Mouse (Mus musculus): ENCODE measurements around the gene B9d1. TPM values are rescaled to one million over a fixed set of nuclear protein-coding genes. Genes with fewer than 3 reads are reported as not detected.
A peak's percentile ranks its signal among the peaks of the same experiment; 100 is the strongest.

The B9d1 gene
- polyA plus RNA-seq (2015; fragmentation: Nextera tagmentation; extraction: Ambion mirVana): 32.6 and 36.1 TPM in 2 replicates

DNA sequence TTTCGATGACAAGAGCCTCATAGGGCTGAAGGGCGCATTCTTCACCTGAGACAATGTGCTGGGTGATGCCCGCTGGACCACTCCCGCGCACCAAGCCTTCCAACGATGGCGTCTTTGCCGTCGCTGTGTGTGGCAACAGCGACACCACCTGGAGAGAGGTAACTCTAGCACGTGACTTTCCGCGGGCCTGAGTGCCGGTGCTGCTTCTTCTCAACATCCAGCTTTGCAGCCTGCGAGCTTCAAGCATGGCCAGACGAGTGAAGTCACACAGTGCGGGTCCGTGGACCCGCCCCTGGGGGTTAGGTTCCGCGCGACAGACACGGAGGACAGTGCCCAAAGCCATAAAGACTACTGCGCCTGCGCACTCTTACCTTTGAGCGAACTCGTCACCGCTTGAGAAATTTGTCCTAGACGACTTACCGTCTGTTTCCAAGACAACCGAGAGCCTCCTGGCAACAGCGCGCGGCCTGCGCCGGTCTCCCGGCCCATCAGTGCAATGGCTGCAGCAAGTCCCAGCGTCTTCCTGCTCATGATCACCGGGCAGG lies at the start of gene B9d1:
TSS of gene B9d1 (plus strand) at position 432 of the 545 bp plus-strand sequence.
- Histone ChIP-seq H3K36me3 (ENCODE audit: control insufficient read depth, insufficient read depth) (no peaks in the 10 kb centered on the region), H3K4me1 (replicated peaks; ENCODE audit: control insufficient read depth, insufficient read depth, low read length) (peaks cover 19% of the 10 kb centered on the region), H3K27me3 (replicated peaks; ENCODE audit: control insufficient read depth, insufficient read depth, low read length) (no peaks in the 10 kb centered on the region), H3K27ac (ENCODE audit: low read length) (peak within 1 kb of the TSS; percentile 93), H3K4me2 (ENCODE audit: low read length) (peak within 1 kb of the TSS; percentile 66), H3K9ac (replicated peaks; ENCODE audit: low read depth, low read length) (peak within 1 kb of the TSS; percentile 67), H3K9me3 (ENCODE audit: control insufficient read depth, low read length) (no peaks in the 10 kb centered on the region), H3K4me3 (replicated peaks; ENCODE audit: low read length) (peak within 1 kb of the TSS; percentile 72)
- peak; percentile 91 for ATAC-seq
- under 1% methylated on average over 39 of the region's 39 CpGs for WGBS

GRCm38 (mm10) chr11:61464071-61464470 lies 40.9 kb upstream of the B9d1 start:
- Histone ChIP-seq H3K4me3 (replicated peaks; ENCODE audit: low read length) (no peak overlapping the region), H3K36me3 (ENCODE audit: control insufficient read depth, insufficient read depth) (no peaks in the 10 kb centered on the region), H3K9ac (replicated peaks; ENCODE audit: low read depth, low read length) (no peak overlapping the region), H3K9me3 (ENCODE audit: control insufficient read depth, low read length) (0 out of 2 replicates have a peak, but pooled peaks cover 2% of the 10 kb centered on the region), H3K27ac (ENCODE audit: low read length) (no peak overlapping the region), H3K4me2 (ENCODE audit: low read length) (no peak overlapping the region), H3K4me1 (replicated peaks; ENCODE audit: control insufficient read depth, insufficient read depth, low read length) (no peaks in the 10 kb centered on the region), H3K27me3 (replicated peaks; ENCODE audit: control insufficient read depth, insufficient read depth, low read length) (no peaks in the 10 kb centered on the region)
- ATAC-seq: no peak
- 86% methylated on average over 2 of the region's 2 CpGs for WGBS

DNA sequence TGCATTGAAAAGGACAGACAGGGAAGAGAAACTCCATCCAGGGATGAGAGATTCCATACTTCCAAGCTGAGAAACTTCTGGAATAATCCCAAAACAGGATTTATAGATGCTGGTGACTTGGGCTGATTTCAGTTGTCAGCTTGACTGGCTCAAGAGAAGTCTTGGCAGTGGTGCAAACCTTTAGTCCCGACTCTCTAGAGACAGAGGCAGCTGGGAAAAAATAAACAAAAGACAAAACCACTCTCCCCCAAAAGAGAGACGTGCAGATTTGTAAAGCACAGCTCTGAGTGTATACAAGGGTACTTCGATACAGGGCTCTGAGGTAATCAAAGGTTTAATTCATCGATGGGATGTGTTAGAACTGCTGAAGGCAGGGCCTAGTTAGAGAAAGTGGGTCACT lies 39.5 kb upstream of the B9d1 start:
- Histone ChIP-seq H3K36me3 (ENCODE audit: control insufficient read depth, insufficient read depth) (no peaks in the 10 kb centered on the region), H3K27ac (ENCODE audit: low read length) (no peak overlapping the region), H3K9ac (replicated peaks; ENCODE audit: low read depth, low read length) (no peak overlapping the region), H3K4me3 (replicated peaks; ENCODE audit: low read length) (no peak overlapping the region), H3K4me2 (ENCODE audit: low read length) (no peak overlapping the region), H3K4me1 (replicated peaks; ENCODE audit: control insufficient read depth, insufficient read depth, low read length) (no peaks in the 10 kb centered on the region), H3K27me3 (replicated peaks; ENCODE audit: control insufficient read depth, insufficient read depth, low read length) (no peaks in the 10 kb centered on the region), H3K9me3 (ENCODE audit: control insufficient read depth, low read length) (0 out of 2 replicates have a peak, but pooled peaks cover 2% of the 10 kb centered on the region)
- ATAC-seq: no peak
- WGBS: 32% methylated on average over 4 of the region's 4 CpGs

DNA sequence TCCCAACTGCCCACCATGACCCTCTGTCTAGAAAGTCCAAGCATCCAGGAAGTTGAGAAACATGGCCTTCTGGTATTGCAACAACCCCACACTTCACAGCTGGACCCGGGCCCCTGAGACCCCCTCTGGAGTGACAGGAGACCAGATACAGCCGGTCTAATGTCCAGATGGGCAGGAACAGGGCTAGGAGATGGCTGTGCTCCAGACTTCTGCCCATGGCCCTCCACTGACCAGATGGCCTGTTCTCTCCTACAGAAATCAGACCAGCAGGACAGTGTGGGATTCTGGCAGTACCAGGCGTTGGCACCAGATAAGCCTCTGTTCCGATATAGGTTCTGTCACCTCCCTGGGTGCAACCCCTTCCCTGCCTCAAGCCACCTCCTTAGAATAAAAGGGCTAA lies 36.4 kb upstream of the B9d1 start:
- no peak for ATAC-seq
- Histone ChIP-seq H3K4me3 (replicated peaks; ENCODE audit: low read length) (no peak overlapping the region), H3K9ac (replicated peaks; ENCODE audit: low read depth, low read length) (no peak overlapping the region), H3K27ac (ENCODE audit: low read length) (no peak overlapping the region), H3K4me1 (replicated peaks; ENCODE audit: control insufficient read depth, insufficient read depth, low read length) (no peaks in the 10 kb centered on the region), H3K27me3 (replicated peaks; ENCODE audit: control insufficient read depth, insufficient read depth, low read length) (no peaks in the 10 kb centered on the region), H3K9me3 (ENCODE audit: control insufficient read depth, low read length) (0 out of 2 replicates have a peak, but pooled peaks cover 2% of the 10 kb centered on the region), H3K36me3 (ENCODE audit: control insufficient read depth, insufficient read depth) (no peaks in the 10 kb centered on the region), H3K4me2 (ENCODE audit: low read length) (no peak overlapping the region)
- 83% methylated on average over 4 of the region's 4 CpGs for WGBS

DNA sequence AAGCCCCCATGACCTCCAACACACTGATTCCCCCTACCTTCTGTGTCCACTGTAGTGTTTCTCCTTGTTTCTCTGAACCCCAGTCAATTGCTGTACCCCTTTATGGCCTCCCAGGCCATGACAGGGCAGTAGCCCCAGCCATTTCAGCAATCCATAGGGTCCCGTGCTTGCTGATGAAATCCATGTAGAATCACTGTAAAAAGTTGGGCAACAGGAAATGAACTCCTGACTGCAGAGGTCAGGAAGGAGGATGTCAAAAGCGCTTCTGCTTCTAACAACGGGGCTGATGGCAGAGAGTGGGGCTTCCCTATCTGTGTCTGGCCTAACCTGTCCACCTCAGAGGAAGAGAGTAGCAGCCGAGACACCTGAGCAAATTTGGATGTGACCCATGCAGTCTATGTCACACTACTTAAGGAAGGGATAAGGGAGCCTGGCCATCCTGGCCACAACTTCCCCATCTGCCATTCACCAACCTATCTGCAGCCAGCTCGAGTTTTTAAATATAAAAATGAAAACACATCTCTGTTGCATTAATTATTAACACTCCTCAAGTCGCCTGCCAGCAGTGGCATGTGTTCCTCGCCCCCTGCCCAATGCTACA lies 35.5 kb upstream of the B9d1 start:
- Histone ChIP-seq H3K27ac (ENCODE audit: low read length) (no peak overlapping the region), H3K4me1 (replicated peaks; ENCODE audit: control insufficient read depth, insufficient read depth, low read length) (no peaks in the 10 kb centered on the region), H3K4me2 (ENCODE audit: low read length) (no peak overlapping the region), H3K27me3 (replicated peaks; ENCODE audit: control insufficient read depth, insufficient read depth, low read length) (no peaks in the 10 kb centered on the region), H3K4me3 (replicated peaks; ENCODE audit: low read length) (no peak overlapping the region), H3K9me3 (ENCODE audit: control insufficient read depth, low read length) (0 out of 2 replicates have a peak, but pooled peaks cover 2% of the 10 kb centered on the region), H3K9ac (replicated peaks; ENCODE audit: low read depth, low read length) (no peak overlapping the region), H3K36me3 (ENCODE audit: control insufficient read depth, insufficient read depth) (no peaks in the 10 kb centered on the region)
- no peak for ATAC-seq
- WGBS: 81% methylated on average over 7 of the region's 7 CpGs

- Histone ChIP-seq H3K4me3 (replicated peaks; ENCODE audit: low read length) (no peak overlapping the region), H3K27me3 (replicated peaks; ENCODE audit: control insufficient read depth, insufficient read depth, low read length) (no peaks in the 10 kb centered on the region), H3K9ac (replicated peaks; ENCODE audit: low read depth, low read length) (no peak overlapping the region), H3K27ac (ENCODE audit: low read length) (no peak overlapping the region), H3K36me3 (ENCODE audit: control insufficient read depth, insufficient read depth) (no peaks in the 10 kb centered on the region), H3K9me3 (ENCODE audit: control insufficient read depth, low read length) (0 out of 2 replicates have a peak, but pooled peaks cover 2% of the 10 kb centered on the region), H3K4me2 (ENCODE audit: low read length) (no peak overlapping the region), H3K4me1 (replicated peaks; ENCODE audit: control insufficient read depth, insufficient read depth, low read length) (no peaks in the 10 kb centered on the region)
- no peak for ATAC-seq
Observed at GRCm38 (mm10) chr11:61470880-61471279, 34.1 kb upstream of the B9d1 start.

DNA sequence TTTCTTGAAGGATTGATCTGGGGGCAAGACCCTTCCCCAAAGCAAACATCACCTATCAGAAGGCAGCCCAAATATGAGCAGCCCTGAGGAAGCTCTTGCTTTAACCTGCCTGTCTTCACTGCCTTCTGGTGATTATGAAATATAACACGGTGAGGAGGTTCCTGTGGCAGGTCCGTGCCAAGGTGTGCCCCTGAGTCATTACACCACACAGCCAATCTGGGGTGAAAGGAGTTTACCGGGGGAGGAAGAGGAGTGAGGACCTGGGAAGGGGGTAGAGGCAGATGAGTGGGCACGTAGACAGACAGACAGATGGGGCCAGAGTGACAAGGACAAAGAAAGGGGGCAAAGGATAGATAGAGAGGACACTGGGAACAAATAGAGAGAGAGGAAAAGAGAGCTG lies 31.3 kb upstream of the B9d1 start:
- H3K4me1 ChIP-seq (replicated peaks; ENCODE audit: control insufficient read depth, insufficient read depth, low read length): peaks cover 12% of the 10 kb centered on the region
- no peak overlapping the region for H3K4me3 ChIP-seq (replicated peaks; ENCODE audit: low read length)
- H3K9me3 ChIP-seq (ENCODE audit: control insufficient read depth, low read length): no peaks in the 10 kb centered on the region
- no peaks in the 10 kb centered on the region for H3K36me3 ChIP-seq (ENCODE audit: control insufficient read depth, insufficient read depth)
- no peak overlapping the region for H3K9ac ChIP-seq (replicated peaks; ENCODE audit: low read depth, low read length)
- no peaks in the 10 kb centered on the region for H3K27me3 ChIP-seq (replicated peaks; ENCODE audit: control insufficient read depth, insufficient read depth, low read length)
- no peak overlapping the region for H3K4me2 ChIP-seq (ENCODE audit: low read length)
- ATAC-seq: no peak
- H3K27ac ChIP-seq (ENCODE audit: low read length): no peak overlapping the region
- 80% methylated on average over 4 of the region's 4 CpGs for WGBS

GRCm38 (mm10) chr11:61476786-61477382 lies 28.1 kb upstream of the B9d1 start:
- H3K9me3 ChIP-seq (ENCODE audit: control insufficient read depth, low read length): no peaks in the 10 kb centered on the region
- peaks cover 12% of the 10 kb centered on the region for H3K4me1 ChIP-seq (replicated peaks; ENCODE audit: control insufficient read depth, insufficient read depth, low read length)
- no peak overlapping the region; the same call in 1 of the 2 replicates for H3K27ac ChIP-seq (ENCODE audit: low read length)
- peak overlapping the region; percentile 29; the same call in 1 of the 2 replicates for H3K9ac ChIP-seq (replicated peaks; ENCODE audit: low read depth, low read length)
- ATAC-seq: no peak
- peak overlapping the region; percentile 20 for H3K4me3 ChIP-seq (replicated peaks; ENCODE audit: low read length)
- no peaks in the 10 kb centered on the region for H3K36me3 ChIP-seq (ENCODE audit: control insufficient read depth, insufficient read depth)
- H3K4me2 ChIP-seq (ENCODE audit: low read length): peak overlapping the region; percentile 44
- WGBS: 36% methylated on average over 12 of the region's 12 CpGs
- no peaks in the 10 kb centered on the region for H3K27me3 ChIP-seq (replicated peaks; ENCODE audit: control insufficient read depth, insufficient read depth, low read length)

GRCm38 (mm10) chr11:61477566-61478508 lies 27.1 kb upstream of the B9d1 start:
- H3K4me2 ChIP-seq (ENCODE audit: low read length): peak overlapping the region; percentile 44; the same call in 1 of the 2 replicates
- no peak overlapping the region for H3K27ac ChIP-seq (ENCODE audit: low read length)
- no peaks in the 10 kb centered on the region for H3K9me3 ChIP-seq (ENCODE audit: control insufficient read depth, low read length)
- ATAC-seq: no peak
- H3K27me3 ChIP-seq (replicated peaks; ENCODE audit: control insufficient read depth, insufficient read depth, low read length): no peaks in the 10 kb centered on the region
- no peaks in the 10 kb centered on the region for H3K36me3 ChIP-seq (ENCODE audit: control insufficient read depth, insufficient read depth)
- H3K4me3 ChIP-seq (replicated peaks; ENCODE audit: low read length): no peak overlapping the region
- peaks cover 12% of the 10 kb centered on the region for H3K4me1 ChIP-seq (replicated peaks; ENCODE audit: control insufficient read depth, insufficient read depth, low read length)
- WGBS: 49% methylated on average over 17 of the region's 17 CpGs
- 0 out of 2 replicates have a peak overlapping the region, but pooled peaks have one; percentile 18 for H3K9ac ChIP-seq (replicated peaks; ENCODE audit: low read depth, low read length)
